Mouse (Mus musculus) Patski (cell line): Measurements from ENCODE around the gene Rpl7l1. TPM values are rescaled to one million over a fixed set of nuclear protein-coding genes. Genes with fewer than 3 reads are reported as not detected.

Experiments used
- ATAC-seq: fragments of 100-300 bp; one replicate; pipeline ENCODE4 v1.8.0; 2021
- CTCF ChIA-PET: fragments of 350-600 bp; sonication (Branson Sonifier 250); formaldehyde crosslinking; loops from one replicate; lab custom pipeline; 2022; ENCODE audit warnings: inconsistent platforms; lab: Charles Lee
- POLR2A ChIA-PET: fragments of 350-600 bp; sonication (Branson Sonifier 250); formaldehyde crosslinking; loops from one replicate; lab custom pipeline; 2022; ENCODE audit warnings: antibody characterized with exemption, inconsistent platforms; lab: Charles Lee
- DNase-seq: peaks from one replicate; pipeline ENCODE4 v3.0.0-alpha.2; 2011; ENCODE audit warnings: low read depth, low spot score
- H3K27me3 ChIP-seq: fragments of 371-371 bp; one replicate; pipeline ENCODE4 v1.5.1; 2021
- CTCF ChIP-seq: fragments of 100-300 bp; IDR thresholded peaks from one replicate; pipeline ENCODE4 v1.5.1; 2021
- in situ Hi-C: fragments of 300-500 bp; cut with MboI; formaldehyde crosslinking; loops from 3 replicates; pipeline ENCODE4 v1.11.1; 2018; ENCODE audit warnings: low pct_unique_long_range_greater_than_20kb, mixed read lengths
- polyA plus RNA-seq: library from polyadenylated mRNA; unstranded; gene quantifications from one replicate; pipeline ENCODE4 v1.2.3, GENCODE M21; 2021

Rpl7l1 gene
- polyA plus RNA-seq, 1 experiment from 2014 or later: 119 TPM

GRCm38 (mm10) chr17:46781876-46782275 is 596 bp downstream of the Rpl7l1 start:
- no peak for TF ChIP-seq CTCF
- ChIA-PET POLR2A (interaction anchor here (0.7 to 1.7 kb wide), 3 partner anchors 82 to 523 kb away, joined by 3 to 9 read pairs (median 4); no protein-coding TSS in a partner anchor), CTCF (interaction anchor here (0.7 to 1.1 kb wide), 3 partner anchors 104 to 109 kb away, joined by 3 to 4 read pairs (median 3); partner anchors contain the start of gene Tbcc)
- DNase-seq (no peak), ATAC-seq (no peak)
- in situ Hi-C loops: loop anchor here (5.0 kb wide), 2 partner anchors 70 to 100 kb away; no protein-coding TSS in a partner anchor
- no peaks in the 10 kb centered on the region for H3K27me3 ChIP-seq

- no peak for ATAC-seq
- TF ChIP-seq CTCF: no peak
- POLR2A ChIA-PET: no interaction called here
- CTCF ChIA-PET: no interaction called here
- H3K27me3 ChIP-seq: no peaks in the 10 kb centered on the region
- no peak for DNase-seq
- in situ Hi-C loops: no loop called here
Measured at GRCm38 (mm10) chr17:46776087-46776486, 6.4 kb downstream of the Rpl7l1 start.

GRCm38 (mm10) chr17:46775070-46775469 is 7.4 kb downstream of the Rpl7l1 start:
- in situ Hi-C loops: no loop called here
- DNase-seq: no peak
- ATAC-seq: no peak
- ChIA-PET CTCF (no interaction called here), POLR2A (interaction anchor here (0.6 kb wide), 1 partner anchor 181 kb away, joined by 4 read pairs; no protein-coding TSS in a partner anchor)
- no peak for TF ChIP-seq CTCF
- H3K27me3 ChIP-seq: no peaks in the 10 kb centered on the region

GRCm38 (mm10) chr17:46774131-46774472 is 8.4 kb downstream of the Rpl7l1 start:
- DNase-seq (no peak), ATAC-seq (no peak)
- no peaks in the 10 kb centered on the region for H3K27me3 ChIP-seq
- in situ Hi-C loops: no loop called here
- CTCF ChIA-PET: interaction anchor here (1.0 kb wide), 1 partner anchor 38 kb away, joined by 4 read pairs; no protein-coding TSS in a partner anchor
- POLR2A ChIA-PET: interaction anchor here (0.6 to 1.2 kb wide), 4 partner anchors 37 to 163 kb away, joined by 3 to 5 read pairs (median 4); partner anchors contain the start of genes Klhdc3 and Tbcc
- no peak for TF ChIP-seq CTCF

- H3K27me3 ChIP-seq: no peaks in the 10 kb centered on the region
- ChIA-PET POLR2A (interaction anchor here (0.6 to 1.7 kb wide), 6 partner anchors 12 to 162 kb away, joined by 3 to 5 read pairs (median 4); partner anchors contain the start of genes Cnpy3, Klhdc3 and Tbcc), CTCF (interaction anchor here (1.0 to 1.3 kb wide), 2 partner anchors 37 to 39 kb away, joined by 3 to 4 read pairs; no protein-coding TSS in a partner anchor)
- ATAC-seq: no peak
- TF ChIP-seq CTCF: peak; percentile 61
- in situ Hi-C loops: no loop called here
- no peak for DNase-seq
Measured at GRCm38 (mm10) chr17:46773278-46774130, 9.0 kb downstream of the Rpl7l1 start.

- POLR2A ChIA-PET: interaction anchor here (0.6 to 1.7 kb wide), 5 partner anchors 12 to 897 kb away, joined by 3 to 5 read pairs (median 3); partner anchors contain the start of genes Cnpy3 and Klhdc3
- no peak for DNase-seq
- H3K27me3 ChIP-seq: no peaks in the 10 kb centered on the region
- CTCF ChIA-PET: interaction anchor here (0.9 to 1.3 kb wide), 2 partner anchors 40 to 66 kb away, joined by 3 read pairs; no protein-coding TSS in a partner anchor
- peak; percentile 67 for ATAC-seq
- no peak for TF ChIP-seq CTCF
- in situ Hi-C loops: no loop called here
Measured at GRCm38 (mm10) chr17:46772404-46773277, 9.8 kb downstream of the Rpl7l1 start, which contains the start of gene 2310039H08Rik. TSS of gene 2310039H08Rik (plus strand) at chr17:46772635.

GRCm38 (mm10) chr17:46772038-46772403 is 10.5 kb downstream of the Rpl7l1 start:
- in situ Hi-C loops: no loop called here
- ATAC-seq: no peak
- no peak for TF ChIP-seq CTCF

GRCm38 (mm10) chr17:46771616-46772015 is 10.9 kb downstream of the Rpl7l1 start:
- H3K27me3 ChIP-seq: no peaks in the 10 kb centered on the region
- in situ Hi-C loops: no loop called here
- ChIA-PET CTCF (interaction anchor here (0.9 kb wide), 1 partner anchor 67 kb away, joined by 3 read pairs; no protein-coding TSS in a partner anchor), POLR2A (interaction anchor here (0.6 to 1.7 kb wide), 4 partner anchors 15 to 896 kb away, joined by 3 to 5 read pairs (median 3); partner anchors contain the start of gene Cnpy3)
- ATAC-seq: no peak
- TF ChIP-seq CTCF: no peak
- no peak for DNase-seq

More at GRCm38 (mm10) chr17:46772038-46772403, 10.5 kb downstream of the Rpl7l1 start:
- ChIA-PET CTCF (interaction anchor here (0.9 kb wide), 1 partner anchor 67 kb away, joined by 3 read pairs; no protein-coding TSS in a partner anchor), POLR2A (interaction anchor here (0.6 to 1.7 kb wide), 4 partner anchors 12 to 897 kb away, joined by 3 to 5 read pairs (median 4); partner anchors contain the start of gene Cnpy3)
- DNase-seq: no peak
- no peaks in the 10 kb centered on the region for H3K27me3 ChIP-seq

- H3K27me3 ChIP-seq: no peaks in the 10 kb centered on the region
- DNase-seq: no peak
- TF ChIP-seq CTCF: no peak
- CTCF ChIA-PET: no interaction called here
- in situ Hi-C loops: no loop called here
- no peak for ATAC-seq
- POLR2A ChIA-PET: interaction anchor here (0.6 kb wide), 1 partner anchor 88 kb away, joined by 3 read pairs; no protein-coding TSS in a partner anchor
Measured at GRCm38 (mm10) chr17:46771025-46771424, 11.4 kb downstream of the Rpl7l1 start.
